Mouse (Mus musculus): ENCODE results near the gene Mettl2. TPM values are rescaled to one million over a fixed set of nuclear protein-coding genes. Genes with fewer than 3 reads are reported as not detected.
"Not testable (repeated sequence)": the region's sequence is repeated elsewhere in the genome, so short reads cannot be mapped to it uniquely, and the experiment has no call there.

Gene Mettl2
- polyA plus RNA-seq (2012; rRNA removed): 3.6 and 4.6 TPM in 2 replicates

DNA sequence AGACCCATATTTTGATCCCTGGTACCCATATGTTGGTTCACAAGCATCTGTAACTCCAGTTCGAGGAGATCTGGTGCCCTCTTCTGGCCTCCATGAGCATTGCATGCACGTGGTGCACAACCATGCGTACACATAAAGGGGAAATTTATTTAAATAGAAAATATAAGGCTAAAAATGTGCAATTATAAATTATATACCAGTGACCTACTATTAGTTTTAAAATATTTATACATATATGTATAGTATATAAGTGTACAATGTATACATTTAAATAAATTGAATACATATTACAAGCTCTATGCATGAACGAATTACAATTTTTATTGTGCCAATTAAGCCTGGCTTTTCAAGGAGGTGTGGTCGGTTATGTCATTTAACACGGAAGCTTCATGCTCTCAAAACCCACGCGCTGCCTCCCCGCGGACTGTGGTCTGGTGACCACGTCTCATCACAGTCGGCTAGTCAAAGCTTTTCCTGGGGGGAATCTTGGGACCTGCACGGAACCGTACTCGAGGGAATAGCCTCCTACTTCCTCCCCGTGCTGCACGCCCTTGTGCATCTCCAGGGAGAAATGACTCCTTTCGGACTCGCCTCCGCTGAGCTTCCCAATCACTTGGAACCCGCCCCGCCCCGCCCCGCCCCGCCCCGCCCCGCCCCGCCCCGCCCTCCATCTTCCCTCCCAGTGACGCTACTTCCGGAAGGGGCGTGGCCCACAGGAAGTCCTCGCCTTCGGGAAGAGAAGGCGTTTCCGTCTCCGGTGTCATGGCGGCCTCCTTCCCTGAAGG lies at the start of gene Mettl2:
TSS of gene Mettl2 (plus strand) at position 691 of the 785 bp plus-strand sequence.
- WGBS: 2% methylated on average over 35 of the region's 38 CpGs
- Histone ChIP-seq H3K36me3 (ENCODE audit: control insufficient read depth, insufficient read depth, low read length) (peaks cover 8% of the 10 kb centered on the region), H3K27me3 (ENCODE audit: control insufficient read depth, insufficient read depth, low read length) (no peaks in the 10 kb centered on the region), H3K4me1 (ENCODE audit: control insufficient read depth, insufficient read depth, insufficient read length, low read length) (peaks cover 4% of the 10 kb centered on the region; the same call in 1 of the 2 replicates), H3K27ac (ENCODE audit: insufficient read depth, low read depth, low read length) (peak within 1 kb of the TSS; percentile 63), H3K4me3 (ENCODE audit: low read depth, low read length) (peak within 1 kb of the TSS; percentile 92)
- TF ChIP-seq CTCF (IDR thresholded peaks at IDR 0.05; ENCODE audit: extremely low read depth, insufficient read length, insufficient replicate concordance, low read depth, low read length) (peak; percentile 58; the same call in 1 of the 2 replicates), POLR2A (IDR thresholded peaks at IDR 0.05; ENCODE audit: low read depth, low read length) (peak; percentile 64; the same call in 1 of the 2 replicates)

DNA sequence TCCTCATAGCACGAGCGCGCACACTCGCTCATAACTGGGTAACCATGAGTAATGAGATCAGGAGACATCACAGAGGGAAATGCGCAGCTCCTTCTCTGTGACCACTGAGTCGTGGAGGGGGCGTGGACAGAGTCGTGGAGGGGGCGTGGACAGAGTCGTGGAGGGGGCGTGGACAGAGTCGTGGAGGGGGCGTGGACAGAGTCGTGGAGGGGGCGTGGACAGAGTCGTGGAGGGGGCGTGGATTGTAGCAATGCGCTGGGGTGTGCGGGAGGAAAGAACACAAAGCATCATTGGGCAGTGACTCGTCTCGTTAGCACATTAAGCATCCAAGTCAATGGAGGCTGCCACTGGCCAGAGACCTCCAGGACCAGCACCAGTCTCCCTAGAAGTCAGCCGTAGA lies 13.8 kb upstream of the Mettl2 start:
- not testable (repeated sequence) for H3K27me3 ChIP-seq (ENCODE audit: control insufficient read depth, insufficient read depth, low read length); H3K36me3 ChIP-seq (ENCODE audit: control insufficient read depth, insufficient read depth, low read length); H3K27ac ChIP-seq (ENCODE audit: insufficient read depth, low read depth, low read length); H3K4me3 ChIP-seq (ENCODE audit: low read depth, low read length); H3K4me1 ChIP-seq (ENCODE audit: control insufficient read depth, insufficient read depth, insufficient read length, low read length)
- WGBS: 69% methylated on average over 22 of the region's 22 CpGs

DNA sequence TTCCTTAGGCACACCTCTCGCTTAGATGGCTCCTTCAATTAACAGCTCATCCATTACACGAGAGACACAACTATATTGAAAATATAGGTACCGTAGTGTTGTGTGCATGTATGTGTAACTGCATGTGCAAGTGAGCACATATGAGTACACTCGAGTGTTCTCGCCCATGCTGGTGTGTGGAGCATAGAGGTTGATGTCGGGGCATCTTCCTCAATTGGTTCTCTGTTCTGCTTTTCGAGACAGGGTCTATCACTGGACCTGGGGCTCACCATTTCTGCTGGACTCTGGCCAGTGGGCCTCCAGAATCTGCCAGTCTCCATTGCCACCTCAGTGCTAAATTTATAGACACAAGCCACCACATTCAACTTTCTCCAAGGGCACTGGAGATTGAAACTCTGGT lies 8.4 kb upstream of the Mettl2 start:
- Histone ChIP-seq H3K36me3 (ENCODE audit: control insufficient read depth, insufficient read depth, low read length) (no peaks in the 10 kb centered on the region), H3K27ac (ENCODE audit: insufficient read depth, low read depth, low read length) (no peak overlapping the region), H3K4me1 (ENCODE audit: control insufficient read depth, insufficient read depth, insufficient read length, low read length) (no peaks in the 10 kb centered on the region), H3K4me3 (ENCODE audit: low read depth, low read length) (no peak overlapping the region), H3K27me3 (ENCODE audit: control insufficient read depth, insufficient read depth, low read length) (no peaks in the 10 kb centered on the region)
- TF ChIP-seq CTCF (IDR thresholded peaks at IDR 0.05; ENCODE audit: extremely low read depth, insufficient read length, insufficient replicate concordance, low read depth, low read length) (no peak), POLR2A (IDR thresholded peaks at IDR 0.05; ENCODE audit: low read depth, low read length) (no peak)
- WGBS: 86% methylated on average over 7 of the region's 7 CpGs

DNA sequence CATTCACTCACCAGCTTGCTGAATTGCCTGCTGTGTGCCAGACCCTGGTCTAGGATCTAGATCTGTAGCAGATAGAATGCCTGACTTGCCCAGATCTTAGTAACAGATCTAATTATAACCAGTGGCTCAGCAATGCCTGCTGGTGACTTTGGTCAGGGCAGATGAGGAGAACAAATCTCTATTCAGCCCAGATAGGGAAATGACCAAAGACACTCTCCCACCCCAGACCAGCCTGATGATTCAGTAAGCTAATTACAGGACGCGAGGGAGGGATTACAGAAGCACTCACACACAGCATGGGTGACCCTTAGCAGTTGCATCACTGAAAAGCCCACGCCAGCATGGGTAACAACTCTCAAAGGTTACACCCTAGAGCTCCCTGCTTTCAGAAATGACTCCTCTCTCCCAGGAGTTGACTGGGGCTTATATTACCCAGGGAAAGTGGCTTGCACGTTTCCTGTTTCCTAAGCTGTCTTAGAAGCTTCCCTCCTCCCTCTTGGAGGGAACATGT lies 5.6 kb upstream of the Mettl2 start:
- Histone ChIP-seq H3K4me3 (ENCODE audit: low read depth, low read length) (no peak overlapping the region), H3K27me3 (ENCODE audit: control insufficient read depth, insufficient read depth, low read length) (no peaks in the 10 kb centered on the region), H3K4me1 (ENCODE audit: control insufficient read depth, insufficient read depth, insufficient read length, low read length) (no peaks in the 10 kb centered on the region), H3K27ac (ENCODE audit: insufficient read depth, low read depth, low read length) (no peak overlapping the region), H3K36me3 (ENCODE audit: control insufficient read depth, insufficient read depth, low read length) (no peaks in the 10 kb centered on the region)
- TF ChIP-seq CTCF (IDR thresholded peaks at IDR 0.05; ENCODE audit: extremely low read depth, insufficient read length, insufficient replicate concordance, low read depth, low read length) (no peak), POLR2A (IDR thresholded peaks at IDR 0.05; ENCODE audit: low read depth, low read length) (no peak)
- 30% methylated on average over 4 of the region's 4 CpGs for WGBS

DNA sequence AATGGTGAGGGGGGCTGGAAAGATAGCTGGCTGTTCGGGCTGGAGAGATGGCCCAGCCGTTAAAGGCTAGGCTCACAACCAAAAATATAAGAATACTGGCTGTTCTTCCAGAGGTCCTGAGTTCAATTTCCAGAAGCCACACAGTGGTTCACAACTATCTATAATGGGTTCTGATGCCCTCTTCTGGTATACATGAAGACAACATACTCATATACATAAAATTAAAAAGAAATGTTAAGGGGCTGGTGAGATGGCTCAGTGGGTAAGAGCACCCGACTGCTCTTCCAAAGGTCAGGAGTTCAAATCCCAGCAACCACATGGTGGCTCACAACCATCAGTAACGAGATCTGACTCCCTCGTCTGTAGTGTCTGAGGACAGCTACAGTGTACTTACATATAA lies 4.4 kb upstream of the Mettl2 start:
- not testable (repeated sequence) for H3K4me1 ChIP-seq (ENCODE audit: control insufficient read depth, insufficient read depth, insufficient read length, low read length); H3K27ac ChIP-seq (ENCODE audit: insufficient read depth, low read depth, low read length); H3K36me3 ChIP-seq (ENCODE audit: control insufficient read depth, insufficient read depth, low read length); H3K4me3 ChIP-seq (ENCODE audit: low read depth, low read length); H3K27me3 ChIP-seq (ENCODE audit: control insufficient read depth, insufficient read depth, low read length)
- WGBS: 71% methylated on average over 5 of the region's 5 CpGs

DNA sequence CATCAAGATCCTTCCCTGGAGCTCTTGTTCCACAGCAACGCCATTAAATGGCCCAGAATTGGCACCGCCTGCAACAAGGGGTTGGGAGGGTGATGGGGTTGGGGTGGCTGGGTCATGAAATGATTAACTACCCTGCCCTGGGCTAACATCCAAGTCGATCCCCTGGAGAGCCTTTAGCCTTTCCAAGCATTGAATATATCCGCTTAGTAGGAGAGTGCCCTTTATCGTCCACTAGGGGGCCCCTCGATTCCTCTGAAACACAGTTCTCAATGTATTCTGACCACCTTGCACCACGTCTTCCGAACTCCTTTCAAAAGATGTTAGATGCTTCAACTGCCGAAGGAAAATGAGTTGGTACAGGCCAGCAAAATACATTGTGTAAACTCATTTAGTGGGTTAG lies 2.2 kb upstream of the Mettl2 start:
- Histone ChIP-seq H3K4me1 (ENCODE audit: control insufficient read depth, insufficient read depth, insufficient read length, low read length) (peaks cover 4% of the 10 kb centered on the region; the same call in 1 of the 2 replicates), H3K27me3 (ENCODE audit: control insufficient read depth, insufficient read depth, low read length) (no peaks in the 10 kb centered on the region), H3K4me3 (ENCODE audit: low read depth, low read length) (no peak overlapping the region), H3K27ac (ENCODE audit: insufficient read depth, low read depth, low read length) (no peak overlapping the region), H3K36me3 (ENCODE audit: control insufficient read depth, insufficient read depth, low read length) (no peaks in the 10 kb centered on the region)
- TF ChIP-seq POLR2A (IDR thresholded peaks at IDR 0.05; ENCODE audit: low read depth, low read length) (no peak), CTCF (IDR thresholded peaks at IDR 0.05; ENCODE audit: extremely low read depth, insufficient read length, insufficient replicate concordance, low read depth, low read length) (peak; percentile 45; the same call in 1 of the 2 replicates)
- 4% methylated on average over 9 of the region's 9 CpGs for WGBS

DNA sequence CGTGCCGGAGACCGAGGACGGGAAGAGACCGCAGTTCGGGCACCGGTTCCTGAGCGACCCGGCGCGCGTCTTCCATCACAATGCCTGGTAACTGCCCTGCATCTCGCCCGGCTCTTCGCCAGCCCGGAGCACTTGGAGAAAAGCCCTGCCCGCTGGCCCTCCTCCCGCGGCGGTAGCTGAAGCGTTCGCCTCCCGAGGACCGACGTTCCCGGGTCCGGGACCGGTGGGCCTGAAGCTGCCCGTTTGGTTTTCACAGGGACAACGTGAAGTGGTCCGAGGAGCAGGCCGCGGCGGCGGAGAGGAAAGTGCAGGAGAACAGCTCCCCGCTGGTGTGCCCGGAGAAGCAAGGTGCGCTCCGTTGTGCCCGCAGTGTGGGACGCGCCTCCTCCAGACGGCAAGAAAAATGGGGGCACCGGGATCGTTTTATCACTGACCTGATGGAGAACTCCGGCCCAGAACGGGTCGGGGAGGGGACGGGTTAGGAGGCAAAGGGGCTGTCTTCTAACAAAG lies 350 bp downstream of the Mettl2 start:
- Histone ChIP-seq H3K4me1 (ENCODE audit: control insufficient read depth, insufficient read depth, insufficient read length, low read length) (peaks cover 4% of the 10 kb centered on the region; the same call in 1 of the 2 replicates), H3K27ac (ENCODE audit: insufficient read depth, low read depth, low read length) (no peak overlapping the region), H3K27me3 (ENCODE audit: control insufficient read depth, insufficient read depth, low read length) (no peaks in the 10 kb centered on the region), H3K36me3 (ENCODE audit: control insufficient read depth, insufficient read depth, low read length) (peaks cover 12% of the 10 kb centered on the region), H3K4me3 (ENCODE audit: low read depth, low read length) (peak overlapping the region; percentile 92)
- TF ChIP-seq POLR2A (IDR thresholded peaks at IDR 0.05; ENCODE audit: low read depth, low read length) (no peak), CTCF (IDR thresholded peaks at IDR 0.05; ENCODE audit: extremely low read depth, insufficient read length, insufficient replicate concordance, low read depth, low read length) (no peak)
- WGBS: under 1% methylated on average over 49 of the region's 49 CpGs
